Mouse (Mus musculus): ENCODE results near the gene Sparcl1. TPM values are rescaled to one million over a fixed set of nuclear protein-coding genes. Genes with fewer than 3 reads are reported as not detected.

Gene Sparcl1
- polyA plus RNA-seq, 1 experiment from 2014 or later = 61.9 TPM

DNA sequence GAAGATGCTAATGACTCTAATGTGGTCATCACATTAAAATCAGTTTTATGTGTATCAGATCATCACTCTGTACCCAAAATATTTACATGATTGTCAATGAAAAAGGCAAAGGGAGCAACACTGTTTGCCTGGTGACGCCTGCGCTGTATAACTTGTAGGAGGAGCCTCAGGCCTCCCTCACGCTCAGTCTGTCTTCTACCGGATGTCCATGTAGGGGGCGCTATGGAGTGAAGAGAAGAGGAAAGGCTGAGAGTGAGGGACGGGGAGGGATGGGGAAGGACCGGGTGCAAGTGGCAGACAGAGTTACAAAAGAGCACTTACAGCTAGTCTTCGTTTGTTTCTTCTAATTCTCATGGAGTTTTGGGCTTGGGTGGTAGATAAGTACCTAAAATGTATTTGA lies 60.6 kb downstream of the Sparcl1 start:
- no peaks in the 10 kb centered on the region for H3K27me3 ChIP-seq (ENCODE audit: control insufficient read depth, insufficient read depth, low read length)
- H3K27ac ChIP-seq (ENCODE audit: low read depth, low read length) = no peak overlapping the region
- H3K9me3 ChIP-seq (ENCODE audit: control insufficient read depth, low read length) = no peaks in the 10 kb centered on the region
- WGBS = 61% methylated on average over 8 of the region's 8 CpGs
- no peak for ATAC-seq (ENCODE audit: low FRiP score)
- no peaks in the 10 kb centered on the region for H3K4me1 ChIP-seq (replicated peaks; ENCODE audit: control insufficient read depth, insufficient read depth, low read length)
- peak; percentile 53 for DNase-seq (ENCODE audit: low spot score)
- no peak overlapping the region for H3K4me3 ChIP-seq (ENCODE audit: low read depth, low read length)
- no peak overlapping the region for H3K9ac ChIP-seq (ENCODE audit: low read depth, low read length)
- H3K4me2 ChIP-seq (replicated peaks; ENCODE audit: low read depth, low read length) = no peak overlapping the region
- H3K36me3 ChIP-seq (ENCODE audit: control insufficient read depth, insufficient read depth, low read length) = no peaks in the 10 kb centered on the region

DNA sequence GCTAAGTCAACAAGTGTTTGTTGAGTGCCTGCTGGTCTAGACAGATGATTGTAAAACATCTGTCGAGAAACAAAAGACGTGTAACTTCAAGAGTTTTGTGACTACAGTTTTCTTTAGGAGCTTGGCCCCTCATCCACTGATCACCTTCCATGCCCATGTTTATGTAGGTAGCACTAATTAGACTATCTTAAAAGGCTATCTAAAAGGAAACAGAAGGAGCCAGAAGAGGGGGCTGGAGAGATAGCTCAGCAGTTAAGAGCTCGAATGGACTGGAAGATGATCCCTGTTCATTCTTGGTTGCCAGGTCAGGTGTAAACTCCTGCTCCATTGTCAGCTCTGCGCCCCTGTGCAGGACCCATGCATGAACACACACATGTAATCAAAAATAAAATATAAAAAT lies 65.4 kb downstream of the Sparcl1 start:
- ATAC-seq (ENCODE audit: low FRiP score) (no peak), DNase-seq (ENCODE audit: low spot score) (no peak)
- no peaks in the 10 kb centered on the region for H3K9me3 ChIP-seq (ENCODE audit: control insufficient read depth, low read length)
- 47% methylated on average over 4 of the region's 4 CpGs for WGBS
- H3K27ac ChIP-seq (ENCODE audit: low read depth, low read length) = no peak overlapping the region
- no peaks in the 10 kb centered on the region for H3K4me1 ChIP-seq (replicated peaks; ENCODE audit: control insufficient read depth, insufficient read depth, low read length)
- peak overlapping the region; percentile 76; the same call in 1 of the 2 replicates for H3K4me3 ChIP-seq (ENCODE audit: low read depth, low read length)
- H3K36me3 ChIP-seq (ENCODE audit: control insufficient read depth, insufficient read depth, low read length) = no peaks in the 10 kb centered on the region
- H3K9ac ChIP-seq (ENCODE audit: low read depth, low read length) = no peak overlapping the region
- peak overlapping the region; percentile 60; the same call in 1 of the 2 replicates for H3K4me2 ChIP-seq (replicated peaks; ENCODE audit: low read depth, low read length)
- no peaks in the 10 kb centered on the region for H3K27me3 ChIP-seq (ENCODE audit: control insufficient read depth, insufficient read depth, low read length)

DNA sequence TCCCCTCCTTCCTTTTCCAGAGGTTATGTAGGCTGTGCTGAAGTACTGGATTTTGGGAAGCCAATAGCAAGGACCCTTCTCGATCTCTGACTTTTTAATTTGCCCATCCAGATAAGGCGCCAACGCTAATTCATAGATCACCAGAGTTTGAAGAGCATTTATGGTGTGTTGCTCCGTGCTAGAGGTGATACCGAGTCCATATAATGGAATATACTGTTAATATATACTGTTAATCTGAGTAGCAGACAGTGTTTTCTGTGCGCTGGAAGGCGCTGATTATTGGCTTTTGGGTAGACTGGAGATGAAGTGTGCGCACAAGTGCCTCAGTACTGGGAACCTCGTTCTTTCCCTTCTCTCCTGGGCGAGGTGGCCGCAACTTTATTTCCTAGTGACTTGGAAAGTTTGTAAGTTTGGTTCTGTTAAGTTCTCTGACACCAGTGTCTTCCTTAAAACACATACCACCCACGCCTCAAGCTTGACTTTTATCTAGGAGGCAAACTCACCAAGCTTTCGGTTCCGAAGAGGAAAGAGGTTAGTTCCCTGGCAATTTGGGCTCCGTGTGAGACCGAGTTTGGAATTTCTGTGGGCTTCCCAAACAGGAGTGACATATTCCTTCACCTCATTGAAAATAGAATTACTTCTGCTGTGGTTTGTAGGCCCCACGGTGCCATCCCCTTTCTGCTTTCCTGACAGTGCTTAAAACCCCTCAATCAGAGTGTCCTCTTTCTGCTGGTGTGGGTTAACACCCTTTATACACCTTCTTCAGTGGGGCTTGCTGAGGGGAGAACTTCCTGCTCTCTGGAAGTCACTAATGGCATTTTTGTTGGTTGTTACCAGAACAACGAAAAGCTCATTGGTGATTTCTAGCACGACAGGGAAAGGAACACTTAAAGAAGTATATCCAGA lies 66.1 kb downstream of the Sparcl1 start:
- peak; percentile 33 for DNase-seq (ENCODE audit: low spot score)
- H3K27ac ChIP-seq (ENCODE audit: low read depth, low read length) = peak overlapping the region; percentile 69

DNA sequence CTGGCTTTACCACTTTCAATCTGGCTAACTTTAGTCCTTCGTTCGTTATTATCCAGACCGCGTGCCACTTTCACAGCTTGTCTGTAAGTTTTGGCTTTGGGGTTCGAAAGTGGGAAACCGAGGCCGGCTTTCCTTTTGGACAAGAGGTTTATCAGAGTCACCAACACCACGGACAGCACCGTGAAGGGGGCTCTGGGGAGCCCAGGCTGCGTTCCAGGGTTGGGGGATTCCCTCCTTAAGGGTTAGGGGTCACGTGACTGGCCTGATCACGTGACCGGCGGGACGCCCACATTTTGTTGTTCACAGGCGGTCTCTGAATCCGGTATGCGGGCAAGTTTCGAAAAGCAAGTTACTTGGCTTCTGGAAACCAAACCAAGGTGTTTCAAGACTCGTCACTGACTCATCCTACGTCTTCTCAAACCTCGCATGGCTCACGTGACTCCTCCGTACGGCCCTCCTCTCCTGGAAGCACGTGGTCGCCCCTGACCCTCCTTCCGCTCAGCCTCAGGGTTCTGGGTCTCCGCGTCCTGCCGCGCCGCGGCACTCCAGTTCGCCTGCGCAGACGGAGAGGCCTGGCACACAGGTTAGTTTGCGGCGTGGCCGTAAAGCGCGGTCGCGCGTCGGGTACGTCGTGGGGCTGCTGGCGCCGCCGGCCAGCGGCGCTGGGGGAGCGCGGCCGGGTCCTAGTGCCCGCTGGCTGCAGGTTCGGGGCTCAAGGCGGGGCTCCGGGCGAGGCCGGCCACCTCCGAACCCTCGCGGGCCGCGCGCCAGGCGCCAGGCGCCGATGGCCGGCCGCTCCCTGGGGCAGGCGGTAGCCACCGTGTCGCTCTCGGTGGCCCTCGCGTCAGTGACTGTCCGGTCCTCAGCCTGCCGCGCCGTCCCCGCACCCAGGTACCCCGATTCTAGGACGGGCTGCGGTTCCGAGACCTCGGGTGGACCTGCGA lies 67.0 kb downstream of the Sparcl1 start, which contains the start of gene Nudt9:
Gene Nudt9, plus strand, starts transcription at position 51 of the 944 bp plus-strand sequence.
- ATAC-seq (ENCODE audit: low FRiP score) (peak; percentile 99), DNase-seq (ENCODE audit: low spot score) (peak; percentile 98)
- Histone ChIP-seq H3K9ac (ENCODE audit: low read depth, low read length) (peak within 1 kb of the TSS; percentile 89), H3K4me3 (ENCODE audit: low read depth, low read length) (peak within 1 kb of the TSS; percentile 76), H3K27ac (ENCODE audit: low read depth, low read length) (peak within 1 kb of the TSS; percentile 69), H3K4me2 (replicated peaks; ENCODE audit: low read depth, low read length) (peak within 1 kb of the TSS; percentile 60), H3K4me1 (replicated peaks; ENCODE audit: control insufficient read depth, insufficient read depth, low read length) (no peaks in the 10 kb centered on the region), H3K9me3 (ENCODE audit: control insufficient read depth, low read length) (no peaks in the 10 kb centered on the region), H3K36me3 (ENCODE audit: control insufficient read depth, insufficient read depth, low read length) (no peaks in the 10 kb centered on the region), H3K27me3 (ENCODE audit: control insufficient read depth, insufficient read depth, low read length) (no peaks in the 10 kb centered on the region)
- 6% methylated on average over 82 of the region's 90 CpGs for WGBS

More for the DNA sequence above, 66.1 kb downstream of the Sparcl1 start:
- Histone ChIP-seq H3K9ac (ENCODE audit: low read depth, low read length) (peak overlapping the region; percentile 89), H3K4me3 (ENCODE audit: low read depth, low read length) (peak overlapping the region; percentile 76), H3K4me2 (replicated peaks; ENCODE audit: low read depth, low read length) (peak overlapping the region; percentile 60), H3K36me3 (ENCODE audit: control insufficient read depth, insufficient read depth, low read length) (no peaks in the 10 kb centered on the region), H3K4me1 (replicated peaks; ENCODE audit: control insufficient read depth, insufficient read depth, low read length) (no peaks in the 10 kb centered on the region), H3K9me3 (ENCODE audit: control insufficient read depth, low read length) (no peaks in the 10 kb centered on the region), H3K27me3 (ENCODE audit: control insufficient read depth, insufficient read depth, low read length) (no peaks in the 10 kb centered on the region)
- ATAC-seq (ENCODE audit: low FRiP score) = no peak; the same call in 1 of the 2 replicates
- 10% methylated on average over 19 of the region's 19 CpGs for WGBS

DNA sequence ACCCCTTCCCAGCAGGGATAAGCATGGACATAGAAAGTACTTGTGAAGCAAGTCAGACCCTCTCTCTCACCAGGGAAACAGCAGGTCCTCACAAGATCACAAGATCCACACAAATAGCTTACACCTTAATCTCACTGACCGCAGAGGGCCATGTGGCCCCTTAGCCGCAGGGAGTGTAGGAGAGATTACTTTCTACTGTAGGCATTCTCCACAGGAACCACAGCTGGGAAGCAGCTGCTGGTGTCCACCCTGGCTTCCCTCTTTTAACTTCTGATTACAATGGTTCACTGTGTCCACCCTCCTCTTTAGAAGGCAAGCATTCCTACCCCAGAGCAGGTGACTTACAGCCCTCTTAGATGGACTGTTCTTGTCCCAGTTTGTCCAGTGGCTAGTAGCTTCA lies 69.8 kb downstream of the Sparcl1 start:
- no peak overlapping the region for H3K4me3 ChIP-seq (ENCODE audit: low read depth, low read length)
- H3K27ac ChIP-seq (ENCODE audit: low read depth, low read length) = no peak overlapping the region
- ATAC-seq (ENCODE audit: low FRiP score) (no peak), DNase-seq (ENCODE audit: low spot score) (no peak)
- WGBS = 55% methylated on average over 2 of the region's 2 CpGs
- H3K4me2 ChIP-seq (replicated peaks; ENCODE audit: low read depth, low read length) = no peak overlapping the region
- H3K9ac ChIP-seq (ENCODE audit: low read depth, low read length) = no peak overlapping the region
- H3K4me1 ChIP-seq (replicated peaks; ENCODE audit: control insufficient read depth, insufficient read depth, low read length) = no peaks in the 10 kb centered on the region
- H3K36me3 ChIP-seq (ENCODE audit: control insufficient read depth, insufficient read depth, low read length) = no peaks in the 10 kb centered on the region
- H3K9me3 ChIP-seq (ENCODE audit: control insufficient read depth, low read length) = no peaks in the 10 kb centered on the region
- H3K27me3 ChIP-seq (ENCODE audit: control insufficient read depth, insufficient read depth, low read length) = no peaks in the 10 kb centered on the region

DNA sequence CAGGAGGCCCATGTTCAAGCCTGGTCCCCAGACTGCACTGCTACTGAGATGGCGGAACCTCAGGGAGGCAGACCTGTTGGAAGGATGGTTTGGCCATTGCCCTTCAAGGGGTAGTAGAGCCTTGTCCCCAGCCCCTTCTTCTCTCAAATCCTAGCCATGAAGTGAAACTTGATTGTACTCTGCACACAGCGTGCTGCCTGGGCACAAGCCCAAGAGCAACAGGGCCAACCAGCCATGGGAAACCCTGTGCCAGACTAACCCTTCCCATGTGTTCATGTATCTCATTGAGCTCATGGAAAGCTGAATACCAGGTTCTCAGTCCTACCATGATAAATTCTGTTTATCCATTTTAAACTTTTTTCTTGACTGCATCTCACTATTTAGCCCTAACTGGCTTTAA lies 70.6 kb downstream of the Sparcl1 start:
- no peak for DNase-seq (ENCODE audit: low spot score)
- H3K27me3 ChIP-seq (ENCODE audit: control insufficient read depth, insufficient read depth, low read length) = no peaks in the 10 kb centered on the region

DNA sequence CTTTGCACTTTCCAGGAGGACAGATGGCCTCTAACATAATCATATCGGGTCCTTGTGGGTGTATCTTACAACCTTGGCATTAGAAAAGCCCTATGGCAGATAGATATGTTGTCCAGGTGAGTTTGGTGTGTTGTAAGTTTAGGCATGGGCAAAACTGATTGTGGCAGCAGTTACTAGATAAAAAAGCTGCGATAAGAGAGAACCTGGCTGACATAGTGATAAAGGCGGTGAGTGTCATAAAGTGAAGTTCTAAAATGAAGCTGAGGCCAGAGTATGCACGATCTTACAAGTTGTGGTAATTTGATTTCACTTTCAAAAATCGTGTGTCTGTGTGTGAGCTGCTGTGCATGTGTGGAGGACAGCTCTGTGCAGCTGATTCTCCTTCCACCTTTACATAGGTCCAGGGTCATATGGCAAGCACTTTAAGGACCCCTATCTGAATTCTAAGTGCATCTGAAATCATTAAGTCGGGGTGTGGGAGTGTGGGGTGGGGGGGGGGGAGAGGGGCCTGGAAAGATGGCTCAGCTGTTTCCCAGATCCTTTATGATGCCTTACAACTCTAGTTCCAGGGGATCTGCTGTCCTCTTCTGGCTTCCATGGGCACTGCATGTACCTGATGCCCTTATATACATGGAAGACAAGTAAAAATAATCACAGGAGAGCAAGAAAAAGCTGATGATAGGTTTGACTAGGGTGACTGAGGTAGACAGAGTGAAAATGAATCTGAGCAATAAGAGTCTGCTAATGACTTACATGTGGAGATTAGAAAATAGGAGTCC lies 74.2 kb downstream of the Sparcl1 start:
- no peak overlapping the region for H3K4me2 ChIP-seq (replicated peaks; ENCODE audit: low read depth, low read length)
- no peaks in the 10 kb centered on the region for H3K27me3 ChIP-seq (ENCODE audit: control insufficient read depth, insufficient read depth, low read length)
- H3K4me3 ChIP-seq (ENCODE audit: low read depth, low read length) = no peak overlapping the region
- no peaks in the 10 kb centered on the region for H3K36me3 ChIP-seq (ENCODE audit: control insufficient read depth, insufficient read depth, low read length)
- 75% methylated on average over 6 of the region's 6 CpGs for WGBS
- DNase-seq (ENCODE audit: low spot score) (peak; percentile 42), ATAC-seq (ENCODE audit: low FRiP score) (no peak)
- no peaks in the 10 kb centered on the region for H3K4me1 ChIP-seq (replicated peaks; ENCODE audit: control insufficient read depth, insufficient read depth, low read length)
- H3K27ac ChIP-seq (ENCODE audit: low read depth, low read length) = no peak overlapping the region
- no peaks in the 10 kb centered on the region for H3K9me3 ChIP-seq (ENCODE audit: control insufficient read depth, low read length)
- no peak overlapping the region for H3K9ac ChIP-seq (ENCODE audit: low read depth, low read length)

More for the DNA sequence above, 70.6 kb downstream of the Sparcl1 start:
- no peak for ATAC-seq (ENCODE audit: low FRiP score)
- no peak overlapping the region for H3K4me3 ChIP-seq (ENCODE audit: low read depth, low read length)
- no peaks in the 10 kb centered on the region for H3K4me1 ChIP-seq (replicated peaks; ENCODE audit: control insufficient read depth, insufficient read depth, low read length)
- H3K36me3 ChIP-seq (ENCODE audit: control insufficient read depth, insufficient read depth, low read length) = no peaks in the 10 kb centered on the region
- no peak overlapping the region for H3K4me2 ChIP-seq (replicated peaks; ENCODE audit: low read depth, low read length)
- H3K9me3 ChIP-seq (ENCODE audit: control insufficient read depth, low read length) = no peaks in the 10 kb centered on the region
- WGBS = 88% methylated on average over 2 of the region's 2 CpGs
- H3K27ac ChIP-seq (ENCODE audit: low read depth, low read length) = no peak overlapping the region
- H3K9ac ChIP-seq (ENCODE audit: low read depth, low read length) = no peak overlapping the region

DNA sequence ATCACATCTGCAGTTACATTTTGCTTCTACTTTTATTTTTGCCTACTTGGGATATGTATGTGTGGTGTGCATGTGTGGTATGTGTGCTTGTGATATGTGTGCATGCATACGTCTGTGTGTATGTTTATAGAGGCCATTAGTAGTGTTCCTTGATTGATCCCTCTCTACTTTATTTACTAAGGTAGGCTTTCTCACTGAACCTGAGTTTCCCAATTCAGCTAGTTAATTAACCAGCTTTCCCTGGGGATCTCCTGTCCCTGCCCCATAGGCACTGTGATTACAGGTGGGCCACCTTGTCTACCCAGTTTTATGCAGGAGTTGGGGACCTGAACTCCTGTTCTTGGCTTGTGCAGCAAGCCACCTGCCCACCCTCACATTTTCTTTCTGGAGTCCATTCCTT lies 76.8 kb downstream of the Sparcl1 start:
- 74% methylated on average over 1 of the region's 1 CpGs for WGBS
- no peak for ATAC-seq (ENCODE audit: low FRiP score)
- H3K9me3 ChIP-seq (ENCODE audit: control insufficient read depth, low read length) = no peaks in the 10 kb centered on the region
- DNase-seq (ENCODE audit: low spot score) = no peak
- H3K36me3 ChIP-seq (ENCODE audit: control insufficient read depth, insufficient read depth, low read length) = no peaks in the 10 kb centered on the region
- H3K27me3 ChIP-seq (ENCODE audit: control insufficient read depth, insufficient read depth, low read length) = no peaks in the 10 kb centered on the region
- no peaks in the 10 kb centered on the region for H3K4me1 ChIP-seq (replicated peaks; ENCODE audit: control insufficient read depth, insufficient read depth, low read length)
- no peak overlapping the region for H3K4me2 ChIP-seq (replicated peaks; ENCODE audit: low read depth, low read length)
- no peak overlapping the region for H3K9ac ChIP-seq (ENCODE audit: low read depth, low read length)
- no peak overlapping the region for H3K4me3 ChIP-seq (ENCODE audit: low read depth, low read length)
- no peak overlapping the region for H3K27ac ChIP-seq (ENCODE audit: low read depth, low read length)
